Mouse (Mus musculus): ENCODE measurements around the gene Gm21973. TPM values are rescaled to one million over a fixed set of nuclear protein-coding genes. Genes with fewer than 3 reads are reported as not detected.

The Gm21973 gene
- polyA plus RNA-seq, 1 experiment from 2014 or later = not detected

GRCm38 (mm10) chr15:10332566-10332965 lies 7.4 kb downstream of the Gm21973 start:
- ATAC-seq (ENCODE audit: insufficient number of reproducible peaks, low FRiP score, low TSS enrichment, low read depth) = no peak
- Histone ChIP-seq H3K4me1 (no peaks in the 10 kb centered on the region), H3K36me3 (no peaks in the 10 kb centered on the region), H3K9ac (no peak overlapping the region), H3K9me3 (replicated peaks) (no peaks in the 10 kb centered on the region), H3K27me3 (no peaks in the 10 kb centered on the region), H3K27ac (replicated peaks) (no peak overlapping the region), H3K4me2 (replicated peaks) (no peak overlapping the region), H3K4me3 (replicated peaks) (no peak overlapping the region)
- WGBS = 91% methylated on average over 1 of the region's 1 CpGs

- ATAC-seq (ENCODE audit: insufficient number of reproducible peaks, low FRiP score, low TSS enrichment, low read depth) = no peak
- Histone ChIP-seq H3K36me3 (no peaks in the 10 kb centered on the region), H3K9ac (no peak overlapping the region), H3K27me3 (no peaks in the 10 kb centered on the region), H3K4me2 (replicated peaks) (no peak overlapping the region), H3K27ac (replicated peaks) (no peak overlapping the region), H3K4me3 (replicated peaks) (no peak overlapping the region), H3K4me1 (no peaks in the 10 kb centered on the region), H3K9me3 (replicated peaks) (no peaks in the 10 kb centered on the region)
- WGBS = 63% methylated on average over 3 of the region's 3 CpGs
Measured at GRCm38 (mm10) chr15:10338606-10339005, 13.4 kb downstream of the Gm21973 start.

GRCm38 (mm10) chr15:10347044-10347443 lies 21.9 kb downstream of the Gm21973 start:
- no peak overlapping the region for H3K9ac ChIP-seq
- WGBS = 92% methylated on average over 6 of the region's 6 CpGs

GRCm38 (mm10) chr15:10358039-10358948 lies 33.1 kb downstream of the Gm21973 start, which contains the start of gene Agxt2:
Gene Agxt2, plus strand, starts transcription at chr15:10358532.
- no peaks in the 10 kb centered on the region for H3K4me1 ChIP-seq
- no peak for ATAC-seq (ENCODE audit: insufficient number of reproducible peaks, low FRiP score, low TSS enrichment, low read depth)

More at GRCm38 (mm10) chr15:10347044-10347443, 21.9 kb downstream of the Gm21973 start:
- no peak for ATAC-seq (ENCODE audit: insufficient number of reproducible peaks, low FRiP score, low TSS enrichment, low read depth)
- no peak overlapping the region for H3K4me3 ChIP-seq (replicated peaks)
- H3K27me3 ChIP-seq = no peaks in the 10 kb centered on the region
- no peaks in the 10 kb centered on the region for H3K4me1 ChIP-seq
- H3K9me3 ChIP-seq (replicated peaks) = no peaks in the 10 kb centered on the region
- no peak overlapping the region for H3K4me2 ChIP-seq (replicated peaks)
- no peak overlapping the region for H3K27ac ChIP-seq (replicated peaks)
- no peaks in the 10 kb centered on the region for H3K36me3 ChIP-seq

GRCm38 (mm10) chr15:10366331-10366730 lies 41.2 kb downstream of the Gm21973 start:
- H3K4me2 ChIP-seq (replicated peaks) = no peak overlapping the region
- no peaks in the 10 kb centered on the region for H3K36me3 ChIP-seq
- ATAC-seq (ENCODE audit: insufficient number of reproducible peaks, low FRiP score, low TSS enrichment, low read depth) = no peak
- WGBS = 93% methylated on average over 2 of the region's 2 CpGs
- H3K9me3 ChIP-seq (replicated peaks) = no peaks in the 10 kb centered on the region
- H3K4me1 ChIP-seq = no peaks in the 10 kb centered on the region
- H3K27me3 ChIP-seq = no peaks in the 10 kb centered on the region
- H3K27ac ChIP-seq (replicated peaks) = no peak overlapping the region
- no peak overlapping the region for H3K4me3 ChIP-seq (replicated peaks)
- no peak overlapping the region for H3K9ac ChIP-seq

More at GRCm38 (mm10) chr15:10358039-10358948, 33.1 kb downstream of the Gm21973 start, which contains the start of gene Agxt2:
- no peak within 1 kb of the TSS for H3K4me3 ChIP-seq (replicated peaks)
- WGBS = 76% methylated on average over 9 of the region's 9 CpGs
- no peaks in the 10 kb centered on the region for H3K36me3 ChIP-seq
- H3K9ac ChIP-seq = no peak within 1 kb of the TSS
- no peaks in the 10 kb centered on the region for H3K27me3 ChIP-seq
- no peak within 1 kb of the TSS for H3K27ac ChIP-seq (replicated peaks)
- no peak within 1 kb of the TSS for H3K4me2 ChIP-seq (replicated peaks)
- no peaks in the 10 kb centered on the region for H3K9me3 ChIP-seq (replicated peaks)

GRCm38 (mm10) chr15:10375404-10375803 lies 50.2 kb downstream of the Gm21973 start:
- 73% methylated on average over 3 of the region's 3 CpGs for WGBS

GRCm38 (mm10) chr15:10378338-10378959 lies 53.3 kb downstream of the Gm21973 start:
- 86% methylated on average over 4 of the region's 4 CpGs for WGBS
- H3K4me1 ChIP-seq = 0 out of 2 replicates have a peak, but pooled peaks cover 4% of the 10 kb centered on the region
- H3K27ac ChIP-seq (replicated peaks) = no peak overlapping the region
- ATAC-seq (ENCODE audit: insufficient number of reproducible peaks, low FRiP score, low TSS enrichment, low read depth) = no peak
- no peaks in the 10 kb centered on the region for H3K27me3 ChIP-seq
- no peak overlapping the region for H3K9ac ChIP-seq
- no peak overlapping the region for H3K4me3 ChIP-seq (replicated peaks)
- H3K36me3 ChIP-seq = no peaks in the 10 kb centered on the region
- H3K4me2 ChIP-seq (replicated peaks) = no peak overlapping the region
- no peaks in the 10 kb centered on the region for H3K9me3 ChIP-seq (replicated peaks)

More at GRCm38 (mm10) chr15:10375404-10375803, 50.2 kb downstream of the Gm21973 start:
- no peak overlapping the region for H3K4me2 ChIP-seq (replicated peaks)
- H3K27me3 ChIP-seq = no peaks in the 10 kb centered on the region
- H3K9me3 ChIP-seq (replicated peaks) = no peaks in the 10 kb centered on the region
- no peak overlapping the region for H3K9ac ChIP-seq
- H3K4me3 ChIP-seq (replicated peaks) = no peak overlapping the region
- 0 out of 2 replicates have a peak, but pooled peaks cover 4% of the 10 kb centered on the region for H3K4me1 ChIP-seq
- no peak for ATAC-seq (ENCODE audit: insufficient number of reproducible peaks, low FRiP score, low TSS enrichment, low read depth)
- no peak overlapping the region for H3K27ac ChIP-seq (replicated peaks)
- H3K36me3 ChIP-seq = no peaks in the 10 kb centered on the region

- no peaks in the 10 kb centered on the region for H3K9me3 ChIP-seq (replicated peaks)
- H3K4me1 ChIP-seq = 0 out of 2 replicates have a peak, but pooled peaks cover 4% of the 10 kb centered on the region
- H3K27ac ChIP-seq (replicated peaks) = no peak overlapping the region
- no peak overlapping the region for H3K4me3 ChIP-seq (replicated peaks)
- no peak overlapping the region for H3K9ac ChIP-seq
- 87% methylated on average over 3 of the region's 3 CpGs for WGBS
- no peak for ATAC-seq (ENCODE audit: insufficient number of reproducible peaks, low FRiP score, low TSS enrichment, low read depth)
- H3K36me3 ChIP-seq = no peaks in the 10 kb centered on the region
- H3K4me2 ChIP-seq (replicated peaks) = no peak overlapping the region
- no peaks in the 10 kb centered on the region for H3K27me3 ChIP-seq
Measured at GRCm38 (mm10) chr15:10379757-10380458, 54.7 kb downstream of the Gm21973 start.

GRCm38 (mm10) chr15:10387263-10387662 lies 62.1 kb downstream of the Gm21973 start:
- ATAC-seq (ENCODE audit: insufficient number of reproducible peaks, low FRiP score, low TSS enrichment, low read depth) = no peak
- 67% methylated on average over 2 of the region's 2 CpGs for WGBS
- H3K27ac ChIP-seq (replicated peaks) = no peak overlapping the region
- no peaks in the 10 kb centered on the region for H3K4me1 ChIP-seq
- H3K36me3 ChIP-seq = no peaks in the 10 kb centered on the region
- no peak overlapping the region for H3K9ac ChIP-seq
- H3K4me2 ChIP-seq (replicated peaks) = no peak overlapping the region
- H3K27me3 ChIP-seq = no peaks in the 10 kb centered on the region
- H3K4me3 ChIP-seq (replicated peaks) = no peak overlapping the region
- no peaks in the 10 kb centered on the region for H3K9me3 ChIP-seq (replicated peaks)

- Histone ChIP-seq H3K27ac (replicated peaks) (no peak overlapping the region), H3K4me2 (replicated peaks) (no peak overlapping the region), H3K36me3 (no peaks in the 10 kb centered on the region), H3K27me3 (no peaks in the 10 kb centered on the region), H3K9me3 (replicated peaks) (no peaks in the 10 kb centered on the region), H3K9ac (no peak overlapping the region), H3K4me3 (replicated peaks) (no peak overlapping the region), H3K4me1 (no peaks in the 10 kb centered on the region)
- WGBS = 58% methylated on average over 2 of the region's 2 CpGs
- ATAC-seq (ENCODE audit: insufficient number of reproducible peaks, low FRiP score, low TSS enrichment, low read depth) = no peak
Measured at GRCm38 (mm10) chr15:10399795-10400194, 74.6 kb downstream of the Gm21973 start.

- Histone ChIP-seq H3K9me3 (replicated peaks) (no peaks in the 10 kb centered on the region), H3K4me3 (replicated peaks) (no peak overlapping the region), H3K4me2 (replicated peaks) (no peak overlapping the region), H3K27me3 (no peaks in the 10 kb centered on the region), H3K36me3 (no peaks in the 10 kb centered on the region), H3K4me1 (no peaks in the 10 kb centered on the region), H3K27ac (replicated peaks) (no peak overlapping the region), H3K9ac (no peak overlapping the region)
- no peak for ATAC-seq (ENCODE audit: insufficient number of reproducible peaks, low FRiP score, low TSS enrichment, low read depth)
- WGBS = 57% methylated on average over 3 of the region's 3 CpGs
Measured at GRCm38 (mm10) chr15:10400415-10400814, 75.2 kb downstream of the Gm21973 start.
